Mouse (Mus musculus) kidney, embryonic 15.5 days (tissue): ENCODE measurements around the gene Mtg1. TPM values are rescaled to one million over a fixed set of nuclear protein-coding genes. Genes with fewer than 3 reads are reported as not detected.

Experiments
- ATAC-seq: fragments of 200-750 bp; cut with Nextera tagmentation; replicated peaks from 2 replicates; pipeline ENCODE4 v1.8.0; 2017; ENCODE audit warnings: moderate TSS enrichment; ENCODE audit not compliant: low FRiP score
- H3K27ac ChIP-seq: fragments of 300-500 bp; sonication (generic); 2 replicates; pipeline ENCODE4 v1.5.1; 2015; ENCODE audit warnings: mild to moderate bottlenecking, inconsistent platforms
- H3K27me3 ChIP-seq: fragments of 300-500 bp; sonication (generic); 2 replicates; pipeline ENCODE4 v1.6.1; 2015; ENCODE audit warnings: inconsistent platforms
- H3K36me3 ChIP-seq: fragments of 300-500 bp; sonication (generic); 2 replicates; pipeline ENCODE4 v1.6.1; 2015; ENCODE audit warnings: inconsistent platforms
- H3K4me1 ChIP-seq: fragments of 300-500 bp; sonication (generic); 2 replicates; pipeline ENCODE4 v1.6.1; 2015; ENCODE audit warnings: inconsistent platforms
- H3K4me2 ChIP-seq: fragments of 300-500 bp; sonication (generic); 2 replicates; pipeline ENCODE4 v1.6.1; 2015; ENCODE audit warnings: moderate library complexity, mild to moderate bottlenecking, inconsistent platforms
- H3K4me3 ChIP-seq: fragments of 300-500 bp; sonication (generic); replicated peaks from 2 replicates; pipeline ENCODE4 v1.5.1; 2015; ENCODE audit warnings: mild to moderate bottlenecking, inconsistent platforms
- H3K9ac ChIP-seq: fragments of 300-500 bp; sonication (generic); 2 replicates; pipeline ENCODE4 v1.6.1; 2015; ENCODE audit warnings: mild to moderate bottlenecking, inconsistent platforms
- H3K9me3 ChIP-seq: fragments of 300-500 bp; sonication (generic); replicated peaks from 2 replicates; pipeline ENCODE4 v1.6.1; 2016; ENCODE audit warnings: inconsistent platforms
- WGBS: fragments of 180-500 bp; shearing (Covaris S2); methylation state at CpG from one replicate; pipeline ENCODE4 v1.1.7; 2015; ENCODE audit warnings: mixed read lengths; 5-methylcytosine and 5-hydroxymethylcytosine counted together
- polyA plus RNA-seq: library from polyadenylated mRNA; unstranded; fragments of >200 nt; fragmentation: Nextera tagmentation; extraction: Ambion mirVana; gene quantifications from 2 replicates; pipeline ENCODE4 v1.2.1, GENCODE M21; 2015

Gene Mtg1
- 26.3 and 28.1 TPM in 2 replicates for polyA plus RNA-seq

GRCm38 (mm10) chr7:140137135-140138020 is at the start of gene Mtg1:
Gene Mtg1, plus strand, starts transcription at chr7:140137564.
- WGBS, result 2% methylated on average over 39 of the region's 39 CpGs
- Histone ChIP-seq H3K4me2 (peak within 1 kb of the TSS; percentile 90), H3K27ac (peak within 1 kb of the TSS; percentile 89), H3K9me3 (no peaks in the 10 kb centered on the region), H3K36me3 (peaks cover 14% of the 10 kb centered on the region), H3K27me3 (no peaks in the 10 kb centered on the region), H3K4me3 (peak within 1 kb of the TSS; percentile 84), H3K9ac (peak within 1 kb of the TSS; percentile 93), H3K4me1 (peaks cover 10% of the 10 kb centered on the region)
- peak; percentile 99 for ATAC-seq

- Histone ChIP-seq H3K36me3 (no peaks in the 10 kb centered on the region), H3K27me3 (no peaks in the 10 kb centered on the region), H3K27ac (no peak overlapping the region), H3K4me3 (no peak overlapping the region), H3K4me1 (peaks cover 8% of the 10 kb centered on the region), H3K9me3 (no peaks in the 10 kb centered on the region), H3K4me2 (no peak overlapping the region), H3K9ac (no peak overlapping the region)
- no peak for ATAC-seq
- WGBS, result 74% methylated on average over 10 of the region's 10 CpGs
These were observed 46.8 kb upstream of the Mtg1 start for GRCm38 (mm10) chr7:140090601-140091000.

- peaks cover 8% of the 10 kb centered on the region for H3K4me1 ChIP-seq
- no peaks in the 10 kb centered on the region for H3K27me3 ChIP-seq
- H3K9me3 ChIP-seq, result no peaks in the 10 kb centered on the region
- no peak within 1 kb of the TSS for H3K27ac ChIP-seq
- ATAC-seq, result no peak
- WGBS, result 59% methylated on average over 5 of the region's 5 CpGs
- no peak within 1 kb of the TSS for H3K4me2 ChIP-seq
- H3K4me3 ChIP-seq, result no peak within 1 kb of the TSS
- H3K36me3 ChIP-seq, result no peaks in the 10 kb centered on the region
- no peak within 1 kb of the TSS for H3K9ac ChIP-seq
These were observed 44.3 kb upstream of the Mtg1 start, which contains the start of gene Prap1 for GRCm38 (mm10) chr7:140092924-140093528. Gene Prap1, plus strand, starts transcription at chr7:140093395.

- Histone ChIP-seq H3K4me3 (no peak overlapping the region), H3K27ac (0 out of 2 replicates have a peak overlapping the region, but pooled peaks have one; percentile 32), H3K9ac (no peak overlapping the region), H3K4me1 (peaks cover 8% of the 10 kb centered on the region), H3K36me3 (no peaks in the 10 kb centered on the region; the same call in 1 of the 2 replicates), H3K27me3 (no peaks in the 10 kb centered on the region), H3K4me2 (no peak overlapping the region), H3K9me3 (no peaks in the 10 kb centered on the region)
- 52% methylated on average over 5 of the region's 5 CpGs for WGBS
- peak; percentile 57; the same call in 1 of the 2 replicates for ATAC-seq
These were observed 42.4 kb upstream of the Mtg1 start for GRCm38 (mm10) chr7:140094954-140095353.

- Histone ChIP-seq H3K36me3 (no peaks in the 10 kb centered on the region; the same call in 1 of the 2 replicates), H3K9ac (no peak overlapping the region), H3K27me3 (no peaks in the 10 kb centered on the region), H3K4me1 (peaks cover 8% of the 10 kb centered on the region), H3K4me3 (no peak overlapping the region), H3K9me3 (no peaks in the 10 kb centered on the region), H3K27ac (no peak overlapping the region), H3K4me2 (no peak overlapping the region)
- 0 out of 2 replicates have a peak, but pooled peaks have one; percentile 7 for ATAC-seq
- WGBS, result 40% methylated on average over 1 of the region's 1 CpGs
These were observed 41.8 kb upstream of the Mtg1 start for GRCm38 (mm10) chr7:140095556-140095955.

GRCm38 (mm10) chr7:140096055-140096454 is 41.3 kb upstream of the Mtg1 start:
- no peaks in the 10 kb centered on the region for H3K27me3 ChIP-seq
- no peak overlapping the region for H3K9ac ChIP-seq
- H3K27ac ChIP-seq, result no peak overlapping the region
- H3K4me2 ChIP-seq, result no peak overlapping the region
- no peaks in the 10 kb centered on the region; the same call in 1 of the 2 replicates for H3K36me3 ChIP-seq
- no peak overlapping the region for H3K4me3 ChIP-seq
- H3K4me1 ChIP-seq, result peaks cover 9% of the 10 kb centered on the region
- no peaks in the 10 kb centered on the region for H3K9me3 ChIP-seq
- no peak for ATAC-seq

- H3K27ac ChIP-seq, result no peak overlapping the region
- H3K9ac ChIP-seq, result no peak overlapping the region
- 87% methylated on average over 1 of the region's 1 CpGs for WGBS
- no peak overlapping the region for H3K4me3 ChIP-seq
- no peak overlapping the region for H3K4me2 ChIP-seq
- ATAC-seq, result no peak
- H3K4me1 ChIP-seq, result peaks cover 22% of the 10 kb centered on the region
- H3K36me3 ChIP-seq, result no peaks in the 10 kb centered on the region; the same call in 1 of the 2 replicates
- no peaks in the 10 kb centered on the region for H3K27me3 ChIP-seq
- H3K9me3 ChIP-seq, result no peaks in the 10 kb centered on the region
These were observed 38.9 kb upstream of the Mtg1 start for GRCm38 (mm10) chr7:140098466-140098865.

GRCm38 (mm10) chr7:140101498-140101897 is 35.9 kb upstream of the Mtg1 start:
- Histone ChIP-seq H3K27me3 (no peaks in the 10 kb centered on the region), H3K9me3 (no peaks in the 10 kb centered on the region), H3K4me1 (peaks cover 15% of the 10 kb centered on the region), H3K9ac (no peak overlapping the region), H3K4me3 (peak overlapping the region; percentile 51), H3K27ac (no peak overlapping the region), H3K4me2 (peak overlapping the region; percentile 82), H3K36me3 (peaks cover 13% of the 10 kb centered on the region)
- 73% methylated on average over 10 of the region's 10 CpGs for WGBS
- no peak for ATAC-seq

- H3K9ac ChIP-seq, result peak within 1 kb of the TSS; percentile 53
- H3K4me3 ChIP-seq, result peak within 1 kb of the TSS; percentile 51
- peak within 1 kb of the TSS; percentile 76 for H3K27ac ChIP-seq
- WGBS, result 1% methylated on average over 30 of the region's 30 CpGs
- no peaks in the 10 kb centered on the region for H3K9me3 ChIP-seq
- ATAC-seq, result peak; percentile 94
- H3K4me1 ChIP-seq, result peaks cover 15% of the 10 kb centered on the region
- peaks cover 20% of the 10 kb centered on the region for H3K36me3 ChIP-seq
- no peaks in the 10 kb centered on the region for H3K27me3 ChIP-seq
- peak within 1 kb of the TSS; percentile 82 for H3K4me2 ChIP-seq
These were observed 35.1 kb upstream of the Mtg1 start, which contains the start of gene Fuom for GRCm38 (mm10) chr7:140101993-140102860. Gene Fuom, minus strand, starts transcription at chr7:140102441.

- Histone ChIP-seq H3K9me3 (no peaks in the 10 kb centered on the region), H3K4me3 (no peak overlapping the region), H3K9ac (no peak overlapping the region), H3K27ac (no peak overlapping the region), H3K27me3 (no peaks in the 10 kb centered on the region), H3K4me2 (no peak overlapping the region), H3K36me3 (peaks cover 38% of the 10 kb centered on the region), H3K4me1 (peaks cover 15% of the 10 kb centered on the region)
- ATAC-seq, result no peak
- WGBS, result 84% methylated on average over 4 of the region's 4 CpGs
These were observed 33.4 kb upstream of the Mtg1 start for GRCm38 (mm10) chr7:140104009-140104408.

- Histone ChIP-seq H3K36me3 (peaks cover 64% of the 10 kb centered on the region), H3K9ac (no peak overlapping the region), H3K4me3 (no peak overlapping the region), H3K27ac (no peak overlapping the region), H3K9me3 (no peaks in the 10 kb centered on the region), H3K4me2 (no peak overlapping the region), H3K27me3 (no peaks in the 10 kb centered on the region), H3K4me1 (0 out of 2 replicates have a peak, but pooled peaks cover 4% of the 10 kb centered on the region)
- no peak for ATAC-seq
- 72% methylated on average over 3 of the region's 3 CpGs for WGBS
These were observed 25.4 kb upstream of the Mtg1 start for GRCm38 (mm10) chr7:140111943-140112342.
